Mouse (Mus musculus): ENCODE measurements around the gene H2al1e.
"Not testable (repeated sequence)": the region's sequence is repeated elsewhere in the genome, so short reads cannot be mapped to it uniquely, and the experiment has no call there.

Gene H2al1e

DNA sequence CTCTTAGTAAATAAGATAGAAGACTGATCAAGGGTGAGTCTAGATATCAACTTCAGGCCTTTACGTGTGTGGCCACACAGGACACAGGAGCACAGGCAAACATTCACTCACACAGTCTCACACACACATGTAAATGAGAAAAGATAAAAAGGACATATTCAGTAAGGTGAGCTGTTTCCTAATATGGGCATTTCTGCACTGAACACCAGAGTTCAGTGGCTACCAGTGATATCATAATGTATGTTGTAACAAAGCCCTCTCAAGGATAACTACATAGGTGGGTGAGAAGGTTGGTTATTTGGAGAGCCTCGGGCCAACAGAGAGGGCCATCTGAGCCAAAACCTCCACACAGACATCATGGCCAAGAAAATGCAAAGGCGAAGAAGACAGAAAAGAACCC lies at the start of gene H2al1e:
Gene H2al1e, plus strand, starts transcription at position 301 of the 400 bp plus-strand sequence.
- DNase-seq: not testable (repeated sequence)

DNA sequence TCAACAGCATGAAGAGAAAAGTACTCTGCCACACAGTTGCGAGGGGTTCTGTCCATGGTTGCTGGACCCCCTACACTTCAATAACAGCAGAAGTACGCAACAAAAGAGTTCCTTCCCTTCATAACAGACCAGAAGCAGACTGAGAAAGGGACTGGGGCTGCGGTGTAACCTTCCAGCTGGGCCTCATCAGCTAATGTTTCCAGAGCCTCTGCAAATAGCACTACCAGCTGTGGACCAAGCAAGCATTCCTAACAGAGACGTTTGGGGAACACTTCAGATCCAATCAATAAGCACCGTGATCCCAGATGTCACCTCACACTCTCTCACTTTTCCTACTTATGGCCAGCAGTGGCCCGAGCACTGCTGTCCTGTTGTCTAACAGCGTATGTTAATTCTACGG lies 46.8 kb upstream of the H2al1e start:
- DNase-seq: no peak

DNA sequence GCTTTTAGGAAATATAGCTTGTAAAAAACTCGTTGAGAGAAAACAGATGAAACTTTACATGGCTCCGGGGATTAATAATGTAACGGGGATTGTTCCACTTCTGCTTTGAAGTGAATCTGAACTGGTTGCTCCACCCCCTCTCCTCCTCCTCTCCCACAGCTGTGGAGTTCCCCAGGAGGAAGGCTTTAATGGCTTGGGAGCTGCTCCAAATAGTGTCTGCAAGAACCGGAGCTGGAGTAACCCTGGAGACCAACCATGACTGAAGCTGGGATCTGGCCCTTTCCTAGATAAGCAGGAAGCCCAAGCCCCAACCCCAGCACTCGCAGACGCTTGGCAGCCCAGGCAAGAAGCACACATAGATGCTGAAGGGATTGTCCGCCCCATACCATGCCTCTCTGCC lies 43.9 kb upstream of the H2al1e start:
- no peak for DNase-seq

DNA sequence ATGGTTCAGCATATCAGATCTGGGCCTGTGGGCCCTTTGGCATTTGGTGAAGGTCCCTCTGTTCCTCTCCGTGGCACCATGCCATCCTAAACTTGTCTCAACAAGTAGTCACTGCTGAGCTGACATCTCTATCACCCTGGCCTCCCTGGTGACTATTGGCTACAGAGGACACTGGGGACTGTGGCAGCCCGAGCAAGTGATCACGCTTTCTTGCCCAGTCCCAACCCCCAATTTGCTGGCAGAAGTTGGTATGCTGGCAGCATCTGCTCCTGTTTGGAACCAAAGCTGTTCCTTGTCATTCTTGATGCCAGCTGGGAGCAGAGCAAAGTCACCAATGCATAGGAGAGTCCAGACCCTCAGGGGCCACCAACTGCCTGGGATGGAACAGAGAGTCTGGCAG lies 42.7 kb upstream of the H2al1e start:
- DNase-seq: no peak

DNA sequence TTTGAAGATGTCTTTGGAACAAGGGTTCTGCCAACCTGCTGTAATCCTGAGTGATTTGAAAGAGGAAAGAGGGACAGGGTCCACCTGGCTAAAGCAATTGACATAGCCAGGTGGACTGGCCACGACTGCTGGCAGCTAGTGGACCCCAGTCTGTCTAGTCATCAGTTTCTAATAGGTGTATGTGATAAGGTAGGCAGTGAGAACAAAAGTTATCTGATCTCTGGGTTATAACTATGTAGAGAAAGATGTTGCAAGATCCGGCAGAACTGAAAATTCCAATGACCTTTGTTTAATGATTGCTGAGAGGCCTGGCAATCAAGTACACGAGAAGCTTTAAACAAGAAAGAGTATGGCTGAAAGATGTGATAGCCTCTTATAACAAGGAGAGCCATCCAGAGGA lies 38.5 kb upstream of the H2al1e start:
- no peak for DNase-seq

DNA sequence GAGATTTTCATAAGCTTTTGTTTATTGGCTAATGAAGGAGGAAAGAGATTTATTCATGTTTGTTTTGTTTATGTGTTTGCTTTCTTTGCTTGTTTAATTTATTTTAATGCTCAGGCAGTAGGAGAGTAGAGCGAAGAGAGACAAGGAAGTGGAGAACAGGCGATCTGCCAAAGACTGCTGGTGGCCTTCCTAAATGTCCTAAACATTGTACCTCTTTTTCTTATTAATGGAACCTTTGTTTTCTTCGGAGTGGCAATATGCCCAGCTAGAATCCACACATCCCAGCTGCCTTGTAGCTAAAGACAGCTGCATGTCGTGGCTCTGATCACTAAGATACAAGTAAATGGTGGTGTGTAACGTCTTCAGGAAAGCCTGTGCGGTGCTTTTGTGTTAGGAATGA lies 34.7 kb upstream of the H2al1e start:
- DNase-seq: no peak

DNA sequence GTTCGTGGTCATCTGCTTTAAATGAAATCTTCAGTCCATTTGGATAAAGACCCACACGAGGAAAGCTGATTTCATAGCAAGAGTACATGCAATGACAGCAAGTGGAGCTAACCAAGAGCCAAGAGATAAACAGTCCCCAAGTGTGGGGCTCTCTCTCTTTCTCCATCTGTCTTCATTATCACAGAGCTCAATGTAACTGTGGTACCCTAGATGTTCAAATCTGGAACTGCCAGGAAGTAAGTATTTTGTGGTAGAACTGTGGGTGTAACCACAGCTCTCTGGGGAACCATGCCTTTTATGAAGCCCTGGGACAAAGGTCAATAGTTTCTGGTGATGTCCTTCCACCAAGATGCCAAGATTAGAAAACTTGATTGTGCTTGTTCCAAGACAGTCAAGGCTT lies 31.0 kb upstream of the H2al1e start:
- DNase-seq: no peak

DNA sequence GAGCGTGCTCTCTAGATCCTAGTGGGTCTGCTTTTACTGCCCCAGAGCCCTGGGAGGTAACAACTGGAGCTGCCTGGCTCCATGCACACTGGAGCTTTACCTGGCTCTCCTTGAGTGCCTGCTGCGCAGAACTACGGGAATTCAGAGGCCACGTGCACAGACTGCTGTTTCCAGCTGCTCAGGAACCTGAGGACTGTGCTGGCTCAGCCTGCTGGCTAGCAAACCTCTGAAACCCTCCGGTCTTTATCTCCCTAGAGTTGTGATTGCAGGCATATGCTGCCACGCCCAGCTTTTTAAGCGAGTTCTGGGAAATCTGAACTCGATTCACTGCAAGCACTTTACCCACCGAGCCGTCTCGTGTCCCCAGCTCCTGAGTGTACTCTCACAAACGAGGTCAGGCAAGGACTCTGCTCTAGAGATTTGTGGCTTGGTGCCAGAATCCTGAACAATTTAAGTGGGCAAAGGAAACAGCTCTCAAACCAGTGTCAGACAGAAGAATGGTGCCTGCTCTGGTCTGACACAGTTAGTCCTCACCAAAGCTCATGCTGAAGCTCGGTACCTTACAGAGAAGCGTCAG lies 23.3 kb upstream of the H2al1e start:
- DNase-seq: no peak

DNA sequence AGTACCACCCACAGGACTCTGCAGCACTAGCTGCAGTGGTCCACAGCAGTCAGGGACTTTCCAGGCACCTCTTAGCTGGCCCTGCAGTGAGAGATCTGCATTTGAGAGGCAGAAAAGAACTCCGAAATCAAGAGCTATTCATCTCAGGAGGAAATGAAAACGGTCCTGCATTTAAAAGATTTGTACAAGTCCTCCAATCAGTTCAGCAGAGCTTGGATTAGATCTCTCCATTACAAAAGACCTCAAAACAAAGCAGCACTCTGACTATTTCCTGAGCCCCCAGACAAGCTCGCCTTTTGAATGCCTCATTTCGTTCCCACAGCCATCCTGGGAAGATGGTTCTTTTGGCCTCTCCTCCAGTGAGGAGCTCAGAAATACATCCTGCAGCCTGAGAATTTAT lies 22.5 kb upstream of the H2al1e start:
- DNase-seq: no peak

DNA sequence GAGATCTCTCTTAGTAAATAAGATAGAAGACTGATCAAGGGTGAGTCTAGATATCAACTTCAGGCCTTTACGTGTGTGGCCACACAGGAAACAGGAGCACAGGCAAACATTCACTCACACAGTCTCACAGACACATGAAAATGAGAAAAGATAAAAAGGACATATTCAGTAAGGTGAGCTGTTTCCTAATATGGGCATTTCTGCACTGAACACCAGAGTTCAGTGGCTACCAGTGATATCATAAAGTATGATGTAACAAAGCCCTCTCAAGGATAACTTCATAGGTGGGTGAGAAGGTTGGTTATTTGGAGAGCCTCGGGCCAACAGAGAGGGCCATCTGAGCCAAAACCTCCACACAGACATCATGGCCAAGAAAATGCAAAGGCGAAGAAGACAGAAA lies 12.8 kb upstream of the H2al1e start, which contains the start of gene H2al1a:
Gene H2al1a, plus strand, starts transcription at position 301 of the 400 bp plus-strand sequence.
- DNase-seq: not testable (repeated sequence)

DNA sequence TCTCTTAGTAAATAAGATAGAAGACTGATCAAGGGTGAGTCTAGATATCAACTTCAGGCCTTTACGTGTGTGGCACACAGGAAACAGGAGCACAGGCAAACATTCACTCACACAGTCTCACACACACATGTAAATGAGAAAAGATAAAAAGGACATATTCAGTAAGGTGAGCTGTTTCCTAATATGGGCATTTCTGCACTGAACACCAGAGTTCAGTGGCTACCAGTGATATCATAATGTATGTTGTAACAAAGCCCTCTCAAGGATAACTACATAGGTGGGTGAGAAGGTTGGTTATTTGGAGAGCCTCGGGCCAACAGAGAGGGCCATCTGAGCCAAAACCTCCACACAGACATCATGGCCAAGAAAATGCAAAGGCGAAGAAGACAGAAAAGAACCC lies 9.6 kb upstream of the H2al1e start, which contains the start of gene H2al1b:
Gene H2al1b, plus strand, starts transcription at position 301 of the 400 bp plus-strand sequence.
- not testable (repeated sequence) for DNase-seq

DNA sequence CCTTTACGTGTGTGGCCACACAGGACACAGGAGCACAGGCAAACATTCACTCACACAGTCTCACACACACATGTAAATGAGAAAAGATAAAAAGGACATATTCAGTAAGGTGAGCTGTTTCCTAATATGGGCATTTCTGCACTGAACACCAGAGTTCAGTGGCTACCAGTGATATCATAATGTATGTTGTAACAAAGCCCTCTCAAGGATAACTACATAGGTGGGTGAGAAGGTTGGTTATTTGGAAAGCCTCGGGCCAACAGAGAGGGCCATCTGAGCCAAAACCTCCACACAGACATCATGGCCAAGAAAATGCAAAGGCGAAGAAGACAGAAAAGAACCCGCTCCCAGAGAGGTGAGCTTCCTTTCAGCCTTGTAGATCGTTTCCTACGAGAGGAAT lies 6.4 kb upstream of the H2al1e start, which contains the start of gene H2al1c:
Gene H2al1c, plus strand, starts transcription at position 301 of the 400 bp plus-strand sequence.
- not testable (repeated sequence) for DNase-seq

DNA sequence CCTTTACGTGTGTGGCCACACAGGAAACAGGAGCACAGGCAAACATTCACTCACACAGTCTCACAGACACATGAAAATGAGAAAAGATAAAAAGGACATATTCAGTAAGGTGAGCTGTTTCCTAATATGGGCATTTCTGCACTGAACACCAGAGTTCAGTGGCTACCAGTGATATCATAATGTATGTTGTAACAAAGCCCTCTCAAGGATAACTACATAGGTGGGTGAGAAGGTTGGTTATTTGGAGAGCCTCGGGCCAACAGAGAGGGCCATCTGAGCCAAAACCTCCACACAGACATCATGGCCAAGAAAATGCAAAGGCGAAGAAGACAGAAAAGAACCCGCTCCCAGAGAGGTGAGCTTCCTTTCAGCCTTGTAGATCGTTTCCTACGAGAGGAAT lies 3.2 kb upstream of the H2al1e start, which contains the start of gene H2al1d:
Gene H2al1d, plus strand, starts transcription at position 301 of the 400 bp plus-strand sequence.
- not testable (repeated sequence) for DNase-seq

DNA sequence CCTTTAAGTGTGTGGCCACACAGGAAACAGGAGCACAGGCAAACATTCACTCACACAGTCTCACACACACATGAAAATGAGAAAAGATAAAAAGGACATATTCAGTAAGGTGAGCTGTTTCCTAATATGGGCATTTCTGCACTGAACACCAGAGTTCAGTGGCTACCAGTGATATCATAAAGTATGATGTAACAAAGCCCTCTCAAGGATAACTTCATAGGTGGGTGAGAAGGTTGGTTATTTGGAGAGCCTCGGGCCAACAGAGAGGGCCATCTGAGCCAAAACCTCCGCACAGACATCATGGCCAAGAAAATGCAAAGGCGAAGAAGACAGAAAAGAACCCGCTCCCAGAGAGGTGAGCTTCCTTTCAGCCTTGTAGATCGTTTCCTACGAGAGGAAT lies 3.1 kb downstream of the H2al1e start, which contains the start of gene H2al1f:
Gene H2al1f, plus strand, starts transcription at position 301 of the 400 bp plus-strand sequence.
- not testable (repeated sequence) for DNase-seq

DNA sequence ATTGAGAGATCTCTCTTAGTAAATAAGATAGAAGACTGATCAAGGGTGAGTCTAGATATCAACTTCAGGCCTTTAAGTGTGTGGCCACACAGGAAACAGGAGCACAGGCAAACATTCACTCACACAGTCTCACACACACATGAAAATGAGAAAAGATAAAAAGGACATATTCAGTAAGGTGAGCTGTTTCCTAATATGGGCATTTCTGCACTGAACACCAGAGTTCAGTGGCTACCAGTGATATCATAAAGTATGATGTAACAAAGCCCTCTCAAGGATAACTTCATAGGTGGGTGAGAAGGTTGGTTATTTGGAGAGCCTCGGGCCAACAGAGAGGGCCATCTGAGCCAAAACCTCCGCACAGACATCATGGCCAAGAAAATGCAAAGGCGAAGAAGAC lies 6.2 kb downstream of the H2al1e start, which contains the start of gene H2al1g:
Gene H2al1g, plus strand, starts transcription at position 301 of the 400 bp plus-strand sequence.
- DNase-seq: not testable (repeated sequence)

DNA sequence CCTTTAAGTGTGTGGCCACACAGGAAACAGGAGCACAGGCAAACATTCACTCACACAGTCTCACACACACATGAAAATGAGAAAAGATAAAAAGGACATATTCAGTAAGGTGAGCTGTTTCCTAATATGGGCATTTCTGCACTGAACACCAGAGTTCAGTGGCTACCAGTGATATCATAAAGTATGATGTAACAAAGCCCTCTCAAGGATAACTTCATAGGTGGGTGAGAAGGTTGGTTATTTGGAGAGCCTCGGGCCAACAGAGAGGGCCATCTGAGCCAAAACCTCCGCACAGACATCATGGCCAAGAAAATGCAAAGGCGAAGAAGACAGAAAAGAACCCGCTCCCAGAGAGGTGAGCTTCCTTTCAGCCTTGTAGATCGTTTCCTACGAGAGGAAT lies 9.5 kb downstream of the H2al1e start, which contains the start of gene H2al1h:
Gene H2al1h, plus strand, starts transcription at position 301 of the 400 bp plus-strand sequence.
- DNase-seq: not testable (repeated sequence)

DNA sequence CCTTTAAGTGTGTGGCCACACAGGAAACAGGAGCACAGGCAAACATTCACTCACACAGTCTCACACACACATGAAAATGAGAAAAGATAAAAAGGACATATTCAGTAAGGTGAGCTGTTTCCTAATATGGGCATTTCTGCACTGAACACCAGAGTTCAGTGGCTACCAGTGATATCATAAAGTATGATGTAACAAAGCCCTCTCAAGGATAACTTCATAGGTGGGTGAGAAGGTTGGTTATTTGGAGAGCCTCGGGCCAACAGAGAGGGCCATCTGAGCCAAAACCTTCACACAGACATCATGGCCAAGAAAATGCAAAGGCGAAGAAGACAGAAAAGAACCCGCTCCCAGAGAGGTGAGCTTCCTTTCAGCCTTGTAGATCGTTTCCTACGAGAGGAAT lies 12.6 kb downstream of the H2al1e start, which contains the start of gene H2al1i:
Gene H2al1i, plus strand, starts transcription at position 301 of the 400 bp plus-strand sequence.
- DNase-seq: not testable (repeated sequence)

DNA sequence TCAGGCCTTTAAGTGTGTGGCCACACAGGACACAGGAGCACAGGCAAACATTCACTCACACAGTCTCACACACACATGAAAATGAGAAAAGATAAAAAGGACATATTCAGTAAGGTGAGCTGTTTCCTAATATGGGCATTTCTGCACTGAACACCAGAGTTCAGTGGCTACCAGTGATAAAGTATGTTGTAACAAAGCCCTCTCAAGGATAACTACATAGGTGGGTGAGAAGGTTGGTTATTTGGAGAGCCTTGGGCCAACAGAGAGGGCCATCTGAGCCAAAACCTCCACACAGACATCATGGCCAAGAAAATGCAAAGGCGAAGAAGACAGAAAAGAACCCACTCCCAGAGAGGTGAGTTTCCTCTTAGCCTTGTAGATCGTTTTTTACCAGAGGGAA lies 15.8 kb downstream of the H2al1e start, which contains the start of gene H2al1j:
Gene H2al1j, plus strand, starts transcription at position 301 of the 400 bp plus-strand sequence.
- DNase-seq: not testable (repeated sequence)

DNA sequence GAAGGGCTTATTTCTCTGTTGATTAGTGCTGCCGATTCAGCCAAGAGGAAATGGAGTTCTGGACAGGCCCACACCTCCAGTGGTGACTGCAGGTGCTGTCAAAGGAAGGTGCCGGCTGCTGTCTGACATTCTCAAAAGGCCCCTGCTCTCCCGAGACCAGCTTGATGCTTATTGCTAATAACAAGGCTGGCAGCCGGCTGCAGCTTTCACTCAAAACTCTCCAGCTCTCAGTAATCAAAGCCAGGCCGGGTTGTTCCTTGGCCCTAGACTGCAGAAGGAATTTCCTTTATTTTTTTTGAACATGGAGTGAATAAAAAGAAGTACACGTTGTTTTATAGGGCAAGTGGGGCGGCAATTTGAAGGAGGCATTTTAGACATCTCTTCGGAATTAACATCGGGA lies 34.0 kb downstream of the H2al1e start:
- peak; percentile 14 for DNase-seq

DNA sequence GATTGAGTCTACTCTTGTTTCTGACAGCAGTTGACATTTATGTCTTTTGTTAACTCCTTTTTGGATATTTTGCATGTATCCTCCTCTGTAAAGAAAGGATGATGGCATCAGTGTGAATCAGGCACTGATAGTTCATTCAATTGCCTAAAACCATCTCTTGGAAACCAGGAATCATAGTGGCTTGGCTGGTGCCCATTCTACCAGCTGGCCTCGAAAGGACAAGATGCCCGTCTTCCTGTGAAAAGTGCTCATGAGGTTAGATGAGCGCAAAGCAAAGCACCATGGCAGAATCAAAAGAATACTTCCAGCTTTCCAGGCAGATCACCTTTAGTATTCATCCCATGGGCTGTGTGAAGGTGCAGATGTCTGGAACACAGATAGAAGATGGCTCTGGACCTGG lies 35.0 kb downstream of the H2al1e start:
- peak; percentile 39 for DNase-seq

DNA sequence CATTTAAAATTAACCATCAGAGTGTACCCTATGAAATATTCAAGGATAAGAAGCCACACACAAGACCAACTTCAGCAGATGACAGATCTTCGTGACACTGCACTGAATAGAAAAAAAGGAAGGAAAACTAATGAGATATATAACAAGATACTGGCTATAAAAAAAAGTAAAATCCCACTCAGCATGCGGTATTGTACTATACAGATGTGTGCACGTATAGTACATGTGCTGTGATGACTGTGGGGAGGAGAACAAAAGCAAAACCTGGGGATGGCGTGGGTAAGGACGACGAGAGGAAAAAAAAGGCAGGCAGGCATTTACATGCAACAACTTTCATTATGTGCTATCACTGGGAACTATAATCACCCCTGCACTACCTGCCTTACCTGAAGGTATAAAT lies 49.1 kb downstream of the H2al1e start:
- no peak for DNase-seq

DNA sequence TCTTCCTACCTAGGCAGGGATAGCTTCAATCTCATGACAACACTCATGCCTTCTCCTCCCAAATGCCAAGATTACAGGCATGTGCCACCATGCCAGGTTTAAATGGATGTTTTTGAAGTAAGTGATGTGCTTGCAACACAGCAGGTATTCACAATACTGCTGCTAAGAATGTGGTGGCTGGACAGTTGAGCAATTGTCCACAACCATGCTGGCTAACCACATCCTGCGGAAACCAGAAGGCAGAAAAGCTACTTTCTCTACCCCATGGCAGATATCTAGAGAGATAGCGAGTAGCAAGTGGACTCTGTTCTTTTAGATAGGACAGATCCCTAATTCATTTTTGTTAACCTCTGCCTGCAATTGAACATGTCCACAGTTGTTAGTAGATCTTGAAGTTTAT lies 49.5 kb downstream of the H2al1e start:
- no peak for DNase-seq
